Mouse (Mus musculus) heart, embryonic 16.5 days (tissue): ENCODE measurements around the gene Smchd1. TPM values are rescaled to one million over a fixed set of nuclear protein-coding genes. Genes with fewer than 3 reads are reported as not detected.

Experiments used
- ATAC-seq: fragments of 200-750 bp; cut with Nextera tagmentation; replicated peaks from 2 replicates; pipeline ENCODE4 v1.8.0; 2017; ENCODE audit warnings: moderate number of reproducible peaks; ENCODE audit not compliant: insufficient read depth, low FRiP score; ENCODE audit errors: extremely low read depth
- H3K27ac ChIP-seq: fragments of 300-500 bp; sonication (generic); 2 replicates; pipeline ENCODE4 v1.5.1; 2014; ENCODE audit warnings: mild to moderate bottlenecking, low read length, control low read depth, moderate library complexity
- H3K27me3 ChIP-seq: fragments of 300-500 bp; sonication (generic); 2 replicates; pipeline ENCODE4 v1.6.1; 2014; ENCODE audit warnings: low read length, mixed read lengths; ENCODE audit not compliant: control insufficient read depth, insufficient read depth
- H3K36me3 ChIP-seq: fragments of 300-500 bp; sonication (generic); 2 replicates; pipeline ENCODE4 v1.6.1; 2014; ENCODE audit not compliant: control insufficient read depth, insufficient read depth
- H3K4me1 ChIP-seq: fragments of 300-500 bp; sonication (generic); 2 replicates; pipeline ENCODE4 v1.6.1; 2014; ENCODE audit warnings: low read length, mixed read lengths; ENCODE audit not compliant: control insufficient read depth, insufficient read depth
- H3K4me2 ChIP-seq: fragments of 300-500 bp; sonication (generic); 2 replicates; pipeline ENCODE4 v1.6.1; 2014; ENCODE audit warnings: low read depth, mild to moderate bottlenecking, control low read depth, low read length
- H3K4me3 ChIP-seq: fragments of 300-500 bp; sonication (generic); 2 replicates; pipeline ENCODE4 v1.5.1; 2014; ENCODE audit warnings: mild to moderate bottlenecking, control low read depth, low read length
- H3K9ac ChIP-seq: fragments of 300-500 bp; sonication (generic); 2 replicates; pipeline ENCODE4 v1.6.1; 2014; ENCODE audit warnings: low read length, control low read depth
- H3K9me3 ChIP-seq: fragments of 300-500 bp; sonication (generic); replicated peaks from 2 replicates; pipeline ENCODE4 v1.6.1; 2016; ENCODE audit warnings: low read length; ENCODE audit not compliant: control insufficient read depth
- WGBS: fragments of 180-500 bp; shearing (Covaris S2); extraction: QIAGEN DNeasy Blood & Tissue Kit; methylation state at CpG from one replicate; pipeline ENCODE4 v1.1.7; 2014; 5-methylcytosine and 5-hydroxymethylcytosine counted together
- polyA plus RNA-seq: library from polyadenylated mRNA; unstranded; fragments of >200 nt; fragmentation: Nextera tagmentation; extraction: Ambion mirVana; gene quantifications from 2 replicates; pipeline ENCODE4 v1.2.1, GENCODE M21; 2015

Smchd1 gene
- 34.4 and 35.4 TPM in 2 replicates for polyA plus RNA-seq

DNA sequence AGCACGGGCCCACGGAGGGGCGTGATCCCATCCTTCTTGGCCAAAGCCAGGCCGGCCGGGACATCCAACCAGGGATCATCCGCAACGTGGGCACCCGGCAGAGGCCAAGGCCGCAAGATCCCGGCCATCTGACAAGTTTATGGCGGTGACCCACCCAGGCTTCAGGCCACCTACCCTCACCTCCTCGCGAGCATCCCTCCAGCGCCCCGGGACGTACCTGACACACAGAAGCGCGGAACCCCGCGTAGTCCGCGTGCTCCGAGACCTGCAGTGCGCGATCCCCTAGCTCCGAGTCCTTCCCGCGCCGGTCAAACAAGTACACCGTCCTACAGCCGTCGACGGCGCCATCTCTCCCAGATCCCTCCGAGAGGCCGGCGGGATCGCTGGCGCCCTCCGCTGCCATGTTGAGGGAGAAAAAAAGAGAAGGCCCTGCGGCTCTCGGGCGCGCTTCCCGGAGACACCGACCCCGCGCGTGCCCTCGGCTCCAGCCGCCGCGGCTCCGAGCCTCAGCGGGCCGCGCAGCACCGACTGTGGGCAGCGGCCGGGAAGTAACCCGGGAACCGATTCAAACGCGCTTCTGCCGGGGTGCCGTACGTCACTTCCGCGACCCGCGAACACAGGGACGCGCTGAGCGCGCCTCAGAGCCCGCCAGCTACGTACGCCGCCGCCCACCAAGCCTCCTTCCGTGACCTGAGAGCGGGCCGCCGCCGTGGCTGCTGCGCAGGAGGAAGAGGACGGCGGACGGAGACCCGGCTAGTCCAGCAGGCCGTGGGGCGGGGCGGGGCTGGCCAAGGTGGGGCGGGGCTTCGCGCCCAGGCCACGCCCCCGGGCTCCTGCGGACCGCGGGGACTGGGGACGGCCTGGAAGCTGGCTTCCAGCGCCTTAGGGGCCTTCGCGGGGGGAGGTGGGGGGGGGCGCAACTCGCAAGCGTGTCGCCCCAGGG lies at the start of gene Smchd1:
Gene Smchd1 (minus strand): TSS at position 582 of the 943 bp plus-strand sequence.
- WGBS, result under 1% methylated on average over 103 of the region's 109 CpGs
- peak within 1 kb of the TSS; percentile 98 for H3K27ac ChIP-seq
- H3K4me1 ChIP-seq, result peaks cover 11% of the 10 kb centered on the region
- H3K4me2 ChIP-seq, result peak within 1 kb of the TSS; percentile 93
- H3K4me3 ChIP-seq, result peak within 1 kb of the TSS; percentile 94
- H3K27me3 ChIP-seq, result no peaks in the 10 kb centered on the region
- peak within 1 kb of the TSS; percentile 99 for H3K9ac ChIP-seq
- ATAC-seq, result peak; percentile 94
- H3K9me3 ChIP-seq, result no peaks in the 10 kb centered on the region
- H3K36me3 ChIP-seq, result no peaks in the 10 kb centered on the region

DNA sequence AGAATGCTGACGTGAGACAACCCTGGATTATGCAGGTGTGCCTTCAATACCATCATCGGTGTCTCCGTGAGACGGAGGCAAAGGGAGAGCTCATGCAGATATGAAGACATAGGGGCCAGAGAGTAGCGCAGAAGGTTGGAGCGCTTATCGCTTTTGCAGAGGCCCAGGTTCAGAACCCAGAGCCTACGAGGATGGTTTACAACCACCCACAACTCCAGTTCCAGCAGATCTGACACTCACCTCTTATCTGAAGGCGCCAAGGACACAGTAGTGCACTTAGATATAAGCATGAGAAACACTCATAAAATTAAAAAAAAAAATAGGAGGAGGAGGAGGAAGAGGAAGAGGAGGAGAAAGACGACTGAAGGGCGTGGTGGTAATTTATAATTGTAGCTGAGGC lies 35.2 kb upstream of the Smchd1 start:
- Histone ChIP-seq H3K27me3 (no peaks in the 10 kb centered on the region), H3K27ac (no peak overlapping the region), H3K9ac (no peak overlapping the region), H3K9me3 (no peaks in the 10 kb centered on the region), H3K36me3 (peaks cover 29% of the 10 kb centered on the region), H3K4me1 (no peaks in the 10 kb centered on the region), H3K4me2 (no peak overlapping the region), H3K4me3 (no peak overlapping the region)
- 94% methylated on average over 11 of the region's 11 CpGs for WGBS
- ATAC-seq, result no peak

DNA sequence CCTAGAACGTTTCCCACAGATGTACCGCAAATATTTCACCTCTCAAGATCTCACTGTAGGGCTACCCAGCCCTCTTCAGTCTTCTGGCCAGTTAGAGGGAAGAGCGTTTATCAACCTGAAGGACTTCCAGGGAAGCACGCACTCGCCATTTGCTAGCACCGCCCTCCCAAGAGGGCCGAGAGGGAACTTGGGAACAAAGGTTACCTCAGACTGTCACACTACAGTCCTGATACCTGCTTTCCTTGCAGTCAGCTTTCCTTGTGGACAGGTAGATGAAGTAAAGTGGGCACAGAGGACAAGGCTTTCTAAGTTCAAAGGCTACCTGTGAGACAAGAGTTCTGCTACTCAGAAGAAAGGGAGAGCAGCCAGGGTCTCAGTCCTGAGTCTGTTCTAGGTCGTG lies 31.7 kb upstream of the Smchd1 start:
- Histone ChIP-seq H3K36me3 (peaks cover 22% of the 10 kb centered on the region), H3K9ac (no peak overlapping the region), H3K9me3 (no peaks in the 10 kb centered on the region), H3K27ac (no peak overlapping the region), H3K4me1 (no peaks in the 10 kb centered on the region), H3K27me3 (no peaks in the 10 kb centered on the region), H3K4me3 (no peak overlapping the region), H3K4me2 (no peak overlapping the region)
- no peak for ATAC-seq
- WGBS, result 87% methylated on average over 8 of the region's 8 CpGs

DNA sequence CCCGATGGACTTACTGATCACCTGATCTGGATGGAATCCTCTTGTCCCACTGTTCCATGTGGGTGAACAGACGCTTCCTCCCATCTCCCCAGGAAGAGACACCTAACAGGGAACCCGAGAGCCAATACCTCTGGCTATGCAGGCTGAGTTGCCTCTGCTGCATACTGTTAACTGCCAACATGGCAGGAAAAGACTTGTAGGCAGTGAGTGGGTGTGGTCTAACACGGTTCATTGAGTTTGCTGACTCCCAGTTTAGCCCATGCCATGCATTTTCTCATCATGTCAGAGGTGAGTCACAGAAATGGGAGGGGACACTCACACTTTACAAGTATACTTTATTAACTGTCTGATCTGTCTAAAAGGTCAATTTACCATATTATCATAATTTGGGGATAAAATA lies 20.6 kb upstream of the Smchd1 start:
- no peak for ATAC-seq
- 83% methylated on average over 4 of the region's 4 CpGs for WGBS

DNA sequence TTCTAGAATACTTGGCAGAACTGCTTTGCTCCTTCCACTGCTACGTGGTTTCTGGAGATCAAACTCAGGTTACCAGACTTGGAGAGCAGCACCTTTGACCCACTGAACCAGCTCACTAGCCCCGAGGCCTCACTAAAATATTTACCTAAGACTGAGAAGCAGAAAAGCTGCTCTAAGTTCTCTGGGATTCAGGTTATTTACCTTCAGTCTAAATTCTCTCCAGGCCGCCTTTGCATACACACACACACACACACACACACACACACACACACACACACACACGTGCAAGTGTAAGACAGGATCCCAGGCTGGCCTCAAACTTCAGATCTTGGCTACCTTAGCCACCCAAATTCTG lies 16.2 kb upstream of the Smchd1 start:
- no peaks in the 10 kb centered on the region for H3K9me3 ChIP-seq
- WGBS, result 71% methylated on average over 4 of the region's 4 CpGs
- no peak overlapping the region for H3K27ac ChIP-seq
- H3K9ac ChIP-seq, result no peak overlapping the region
- H3K4me1 ChIP-seq, result no peaks in the 10 kb centered on the region
- H3K4me3 ChIP-seq, result no peak overlapping the region
- H3K27me3 ChIP-seq, result no peaks in the 10 kb centered on the region
- ATAC-seq, result no peak
- H3K36me3 ChIP-seq, result peaks cover 12% of the 10 kb centered on the region
- H3K4me2 ChIP-seq, result no peak overlapping the region

More for the DNA sequence above, 20.6 kb upstream of the Smchd1 start:
- H3K27me3 ChIP-seq, result no peaks in the 10 kb centered on the region
- H3K4me3 ChIP-seq, result no peak overlapping the region
- H3K4me1 ChIP-seq, result no peaks in the 10 kb centered on the region
- no peak overlapping the region for H3K9ac ChIP-seq
- peaks cover 39% of the 10 kb centered on the region for H3K36me3 ChIP-seq
- H3K9me3 ChIP-seq, result no peaks in the 10 kb centered on the region
- no peak overlapping the region for H3K27ac ChIP-seq
- H3K4me2 ChIP-seq, result no peak overlapping the region

DNA sequence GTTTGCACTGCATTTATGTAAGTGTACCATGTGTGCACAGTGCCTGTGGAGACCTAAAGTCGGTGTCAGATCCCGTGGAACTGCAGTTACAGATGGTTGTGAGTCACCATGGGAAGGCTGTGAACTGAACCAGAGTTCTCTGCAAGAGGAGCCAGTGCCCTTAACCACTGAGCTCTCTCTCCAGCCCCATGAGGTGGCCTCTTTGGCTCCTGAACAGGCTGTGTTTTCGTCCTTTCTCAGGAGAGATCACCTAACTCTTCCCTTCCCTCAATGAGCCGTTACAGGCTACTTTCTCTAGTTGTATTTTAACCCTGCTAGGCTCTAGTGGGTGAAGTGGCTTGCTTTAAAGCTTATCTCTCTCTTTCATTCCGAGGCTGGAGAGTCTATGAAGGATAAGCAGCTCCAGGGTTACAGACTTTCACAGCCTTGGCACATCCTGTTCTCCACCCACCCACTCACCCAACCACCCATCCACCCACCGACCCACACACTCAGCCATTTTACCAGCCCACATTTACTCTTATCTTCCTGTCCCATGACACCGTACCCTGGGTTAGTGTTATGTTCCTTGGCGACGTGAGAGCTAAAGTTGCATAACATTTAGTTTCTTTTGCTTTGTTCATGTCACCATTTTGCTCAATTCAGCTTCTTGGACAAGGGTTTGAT lies 15.7 kb upstream of the Smchd1 start:
- no peak overlapping the region for H3K4me3 ChIP-seq
- no peak overlapping the region for H3K4me2 ChIP-seq
- H3K9me3 ChIP-seq, result no peaks in the 10 kb centered on the region
- H3K4me1 ChIP-seq, result no peaks in the 10 kb centered on the region
- no peak overlapping the region for H3K27ac ChIP-seq
- H3K9ac ChIP-seq, result no peak overlapping the region
- WGBS, result 51% methylated on average over 9 of the region's 9 CpGs
- peaks cover 10% of the 10 kb centered on the region for H3K36me3 ChIP-seq
- ATAC-seq, result no peak
- no peaks in the 10 kb centered on the region for H3K27me3 ChIP-seq

DNA sequence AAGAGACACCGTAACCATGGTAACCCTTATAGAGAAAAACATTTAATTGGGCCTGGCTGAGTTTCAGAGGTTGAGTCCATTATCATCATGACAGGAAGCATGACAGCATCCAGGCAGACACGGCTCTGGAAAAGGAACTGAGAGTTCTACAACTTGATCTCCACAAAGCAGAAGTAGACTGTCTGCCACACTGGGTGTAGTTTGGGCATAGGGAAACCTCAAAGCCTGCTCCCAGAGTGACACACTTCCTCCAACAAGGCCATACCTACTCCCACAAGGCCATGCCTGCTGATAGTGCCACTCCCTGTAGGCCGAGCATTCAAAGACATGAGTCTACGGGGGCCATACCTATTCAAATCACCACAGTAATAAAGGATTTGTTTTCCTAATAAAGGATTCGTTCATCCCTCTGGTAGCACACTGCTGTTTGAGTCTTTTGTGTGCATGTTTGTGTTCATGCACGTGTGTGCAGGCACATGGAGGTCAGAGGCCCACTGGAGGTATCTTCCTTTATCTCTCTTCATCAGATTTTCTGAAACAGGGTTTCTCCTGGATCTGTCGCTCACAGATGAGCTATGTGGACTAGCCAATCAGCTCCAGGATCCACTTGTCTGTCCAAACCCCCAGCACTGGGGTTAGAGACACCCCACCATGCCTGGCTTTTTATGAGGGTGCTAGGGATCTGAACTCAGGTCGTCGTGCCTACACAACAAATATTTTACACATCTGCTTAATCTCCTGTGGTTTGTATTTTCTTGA lies 14.7 kb upstream of the Smchd1 start:
- Histone ChIP-seq H3K4me1 (no peaks in the 10 kb centered on the region), H3K4me2 (no peak overlapping the region), H3K4me3 (no peak overlapping the region), H3K36me3 (peaks cover 3% of the 10 kb centered on the region; the same call in 1 of the 2 replicates), H3K9me3 (no peaks in the 10 kb centered on the region), H3K27me3 (no peaks in the 10 kb centered on the region), H3K9ac (no peak overlapping the region), H3K27ac (no peak overlapping the region)
- no peak for ATAC-seq
- WGBS, result 83% methylated on average over 9 of the region's 9 CpGs

DNA sequence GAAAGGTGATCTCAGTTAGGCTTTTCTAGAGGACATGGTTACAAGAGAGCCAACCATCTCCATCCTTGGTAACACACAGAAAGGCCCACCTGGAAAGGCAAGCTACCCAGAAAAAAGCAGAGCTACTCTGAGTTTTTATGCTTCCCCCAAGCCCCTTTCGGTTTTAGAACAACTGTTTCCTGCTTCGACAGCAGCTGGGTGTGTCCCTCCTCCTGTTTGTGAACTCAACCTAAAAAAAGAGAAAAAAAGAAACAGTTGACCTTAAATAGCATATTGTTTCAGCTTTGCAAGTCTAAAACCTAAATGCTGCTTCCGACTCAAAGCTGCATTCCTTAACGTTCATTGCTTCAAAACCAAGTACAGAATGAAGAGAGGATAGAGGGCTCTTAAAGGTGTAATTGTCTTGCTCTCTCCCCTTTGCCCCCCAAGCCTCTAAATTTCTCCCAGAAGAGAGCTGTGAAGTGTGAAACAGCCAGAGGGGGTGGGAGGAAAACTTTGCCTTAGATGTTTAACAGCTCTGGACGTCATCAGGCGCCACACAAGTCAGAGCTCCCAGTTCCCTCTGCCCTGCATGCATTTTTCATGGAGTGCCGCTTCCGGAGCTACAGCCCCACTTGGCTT lies 11.2 kb upstream of the Smchd1 start:
- Histone ChIP-seq H3K36me3 (no peaks in the 10 kb centered on the region), H3K4me2 (peak overlapping the region; percentile 53), H3K4me3 (peak overlapping the region; percentile 30), H3K27ac (peak overlapping the region; percentile 40), H3K9ac (peak overlapping the region; percentile 48), H3K27me3 (no peaks in the 10 kb centered on the region), H3K9me3 (no peaks in the 10 kb centered on the region), H3K4me1 (no peaks in the 10 kb centered on the region)
- 0 out of 2 replicates have a peak, but pooled peaks have one; percentile 58 for ATAC-seq
- WGBS, result 26% methylated on average over 8 of the region's 8 CpGs
